Mouse (Mus musculus) lung, adult 2 months (tissue): ENCODE data around the gene C1ql4. TPM values are rescaled to one million over a fixed set of nuclear protein-coding genes. Genes with fewer than 3 reads are reported as not detected.

Source experiments
- DNase-seq: peaks from one replicate; pipeline ENCODE4 v3.0.0; 2022
- H3K4me1 ChIP-seq: fragments of 200-500 bp; 2 replicates; pipeline ENCODE4 v1.6.1; 2011; ENCODE audit warnings: low read length; ENCODE audit not compliant: control insufficient read depth, insufficient read depth
- H3K4me3 ChIP-seq: fragments of 200-500 bp; replicated peaks from 2 replicates; pipeline ENCODE3; 2011; ENCODE audit warnings: low read depth, mild to moderate bottlenecking, control low read depth, low read length; ENCODE audit errors: extremely low read depth
- CTCF ChIP-seq: fragments of 200-500 bp; IDR thresholded peaks from 2 replicates; pipeline ENCODE4 v1.5.1; 2011; ENCODE audit warnings: mild to moderate bottlenecking, low read length, control low read depth; ENCODE audit not compliant: insufficient read depth
- POLR2A ChIP-seq: fragments of 200-500 bp; IDR thresholded peaks from 2 replicates; pipeline ENCODE4 v1.6.1; 2011; ENCODE audit warnings: low read depth, mild to moderate bottlenecking, control low read depth, low read length, borderline replicate concordance; ENCODE audit errors: extremely low read depth
- WGBS: fragments of 180-500 bp; shearing (Covaris S2); methylation state at CpG from one replicate; pipeline ENCODE4 v1.1.7; 2018; 5-methylcytosine and 5-hydroxymethylcytosine counted together
- polyA plus RNA-seq: library from polyadenylated mRNA; depleted of rRNA; stranded (reverse); fragments of >200 nt; gene quantifications from 2 replicates; pipeline ENCODE4 v1.2.3, GENCODE M21; 2012

C1ql4 gene
- polyA plus RNA-seq, 1 experiment, result not detected

- peaks cover 3% of the 10 kb centered on the region; the same call in 1 of the 2 replicates for H3K4me1 ChIP-seq
- TF ChIP-seq CTCF (no peak), POLR2A (no peak)
- no peak for DNase-seq
- H3K4me3 ChIP-seq, result no peak overlapping the region
- 21% methylated on average over 11 of the region's 11 CpGs for WGBS
Measured at GRCm38 (mm10) chr15:99120814-99121213, 33.2 kb upstream of the C1ql4 start.

- no peak for DNase-seq
- 40% methylated on average over 11 of the region's 11 CpGs for WGBS
- no peaks in the 10 kb centered on the region for H3K4me1 ChIP-seq
- TF ChIP-seq POLR2A, result no peak
- TF ChIP-seq CTCF, result no peak
- no peak overlapping the region for H3K4me3 ChIP-seq
Measured at GRCm38 (mm10) chr15:99116539-99116938, 28.9 kb upstream of the C1ql4 start.

DNA sequence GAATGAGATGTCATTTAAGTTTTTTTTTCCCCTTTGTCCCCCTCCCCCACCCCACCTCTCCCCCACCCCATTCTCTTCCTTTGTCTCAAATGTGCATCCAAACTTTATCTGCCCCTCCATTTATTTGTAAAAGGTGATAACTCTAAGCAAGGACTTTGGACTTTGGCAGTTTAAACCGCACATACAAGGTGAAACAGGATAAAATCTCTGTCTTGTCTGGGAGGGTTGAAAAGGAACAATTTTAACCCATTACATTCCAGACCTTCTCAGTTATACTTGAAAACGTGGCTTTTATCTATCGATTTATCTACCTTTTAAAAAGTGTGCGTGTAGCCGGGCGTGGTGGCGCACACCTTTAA, 27.4 kb upstream of the C1ql4 start:
- no peak for DNase-seq
- TF ChIP-seq POLR2A, result no peak
- TF ChIP-seq CTCF, result no peak
- 84% methylated on average over 7 of the region's 7 CpGs for WGBS
- H3K4me3 ChIP-seq, result no peak overlapping the region
- H3K4me1 ChIP-seq, result no peaks in the 10 kb centered on the region

DNA sequence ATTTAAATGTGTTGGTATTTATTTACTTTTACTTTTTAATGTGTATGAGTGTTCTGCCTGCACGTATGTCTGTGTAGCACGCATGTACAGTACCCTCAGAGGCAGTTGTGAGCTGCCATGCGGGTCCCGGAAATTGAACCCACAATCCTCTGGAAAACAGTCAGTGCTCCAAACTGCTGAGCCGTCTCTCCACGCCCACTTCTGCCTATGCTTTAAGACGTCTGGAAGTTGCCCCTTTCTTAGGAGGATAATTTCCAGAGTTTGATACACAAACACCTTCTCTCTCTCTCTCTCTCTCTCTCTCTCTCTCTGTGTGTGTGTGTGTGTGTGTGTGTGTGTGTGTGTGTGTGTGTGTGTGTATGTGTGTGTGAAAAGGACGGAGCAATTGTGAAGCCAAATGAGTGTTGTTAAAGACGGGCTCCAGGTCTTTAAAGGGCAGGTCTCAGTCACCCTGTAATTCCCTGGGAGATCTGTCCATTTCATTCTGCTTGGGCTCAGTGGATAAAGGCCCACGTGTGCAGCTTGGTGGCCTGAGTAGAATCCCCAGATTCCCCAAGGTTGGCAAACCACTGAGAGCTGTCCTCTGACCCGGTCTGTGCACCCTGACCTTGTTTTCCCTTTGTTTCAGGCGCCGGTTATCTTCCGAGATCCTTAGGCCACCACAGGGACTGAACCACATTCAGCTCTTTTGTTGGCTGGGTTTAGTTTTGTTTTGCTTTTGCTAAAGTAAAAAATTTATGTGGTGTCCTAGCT, 26.9 kb upstream of the C1ql4 start:
- no peaks in the 10 kb centered on the region for H3K4me1 ChIP-seq
- no peak for TF ChIP-seq CTCF
- 56% methylated on average over 14 of the region's 14 CpGs for WGBS
- no peak overlapping the region for H3K4me3 ChIP-seq
- no peak for DNase-seq

GRCm38 (mm10) chr15:99113396-99113975, 25.9 kb upstream of the C1ql4 start:
- no peak overlapping the region for H3K4me3 ChIP-seq
- TF ChIP-seq POLR2A, result no peak
- TF ChIP-seq CTCF, result peak; percentile 35
- no peak for DNase-seq
- 9% methylated on average over 9 of the region's 9 CpGs for WGBS
- H3K4me1 ChIP-seq, result no peaks in the 10 kb centered on the region

DNA sequence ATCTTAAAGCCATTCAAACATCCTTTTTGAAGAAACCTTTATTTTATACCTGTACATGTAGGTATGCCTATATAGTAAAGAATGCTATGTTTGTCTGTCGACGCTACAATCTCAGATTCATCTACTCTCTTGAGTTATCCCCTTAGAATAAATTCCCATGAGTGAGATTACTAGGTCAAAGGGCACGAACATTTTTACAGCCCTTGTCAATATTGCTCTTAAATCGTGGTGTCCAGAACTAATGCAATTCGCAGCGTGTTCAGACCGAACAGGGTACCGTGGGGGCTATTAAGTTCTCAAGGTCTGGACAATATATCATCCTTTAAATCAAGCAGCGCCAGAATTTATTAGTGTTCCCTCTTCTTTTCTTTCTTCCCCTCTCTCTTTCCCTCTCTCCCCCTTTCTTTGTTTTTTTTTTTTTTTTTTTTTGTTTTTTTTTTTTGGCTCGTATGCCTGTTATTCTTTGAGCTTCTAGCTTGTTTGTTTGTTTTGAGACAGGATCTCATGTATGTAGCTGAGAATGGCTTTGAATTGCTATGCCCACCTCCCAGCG, 25.3 kb upstream of the C1ql4 start:
- TF ChIP-seq CTCF, result no peak
- TF ChIP-seq POLR2A, result no peak
- Histone ChIP-seq H3K4me3 (no peak overlapping the region), H3K4me1 (no peaks in the 10 kb centered on the region)
- WGBS, result 63% methylated on average over 11 of the region's 11 CpGs
- no peak for DNase-seq

DNA sequence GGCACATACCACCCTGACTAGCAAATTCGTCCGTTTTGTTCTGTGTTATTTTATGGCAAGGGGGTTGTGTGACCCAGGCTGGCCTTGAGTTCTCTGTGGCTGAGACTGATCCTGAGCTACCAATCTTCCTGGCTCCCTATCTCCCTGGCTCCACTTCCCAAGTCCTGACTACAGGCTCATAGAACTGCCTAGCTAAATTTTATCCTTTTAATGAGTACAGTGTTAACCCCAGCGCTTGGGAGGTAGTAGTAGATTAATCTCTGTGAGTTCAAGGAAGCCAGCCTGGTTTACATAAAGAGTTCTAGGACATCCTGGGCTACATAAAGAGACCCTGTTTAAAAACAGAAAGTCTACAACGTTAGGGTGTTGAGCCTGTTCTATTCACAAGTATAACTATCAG, 24.2 kb upstream of the C1ql4 start:
- DNase-seq, result no peak
- H3K4me3 ChIP-seq, result no peak overlapping the region
- TF ChIP-seq CTCF (no peak), POLR2A (no peak)
- no peaks in the 10 kb centered on the region for H3K4me1 ChIP-seq
- WGBS, result 64% methylated on average over 4 of the region's 4 CpGs

GRCm38 (mm10) chr15:99111139-99111538, 23.5 kb upstream of the C1ql4 start:
- Histone ChIP-seq H3K4me3 (no peak overlapping the region), H3K4me1 (no peaks in the 10 kb centered on the region)
- no peak for TF ChIP-seq CTCF
- TF ChIP-seq POLR2A, result no peak
- 84% methylated on average over 3 of the region's 3 CpGs for WGBS
- no peak for DNase-seq

GRCm38 (mm10) chr15:99107866-99108265, 20.2 kb upstream of the C1ql4 start:
- no peak for DNase-seq
- 60% methylated on average over 3 of the region's 3 CpGs for WGBS
- TF ChIP-seq CTCF (no peak), POLR2A (no peak)
- no peaks in the 10 kb centered on the region for H3K4me1 ChIP-seq
- H3K4me3 ChIP-seq, result no peak overlapping the region

- 40% methylated on average over 7 of the region's 7 CpGs for WGBS
- no peak for DNase-seq
- TF ChIP-seq CTCF, result no peak
- TF ChIP-seq POLR2A, result no peak
- H3K4me1 ChIP-seq, result no peaks in the 10 kb centered on the region
- no peak overlapping the region for H3K4me3 ChIP-seq
Measured at GRCm38 (mm10) chr15:99105238-99105637, 17.6 kb upstream of the C1ql4 start.

DNA sequence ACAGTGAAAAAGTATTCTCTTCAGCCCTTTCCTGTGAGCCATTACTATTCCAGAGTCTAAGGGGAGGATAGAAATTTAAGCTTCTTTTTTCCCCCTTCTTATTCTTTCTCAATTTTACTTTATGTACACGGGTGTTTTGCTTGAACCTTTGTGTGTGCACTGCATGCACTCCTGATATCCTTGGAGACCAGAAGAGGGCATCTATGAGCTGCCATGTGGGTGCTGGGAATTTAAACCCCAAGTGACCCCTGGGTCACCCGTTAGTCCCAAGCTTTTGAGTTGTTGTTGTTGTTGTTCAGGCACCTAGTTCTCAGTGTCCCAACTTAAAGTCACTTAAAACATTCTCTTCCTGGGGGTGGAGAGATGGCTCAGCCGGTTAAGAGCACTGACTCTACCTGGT, 12.4 kb upstream of the C1ql4 start:
- Histone ChIP-seq H3K4me3 (no peak overlapping the region), H3K4me1 (peaks cover 16% of the 10 kb centered on the region)
- DNase-seq, result no peak
- no peak for TF ChIP-seq POLR2A
- no peak for TF ChIP-seq CTCF
- WGBS, result 56% methylated on average over 3 of the region's 3 CpGs
